In the genomic region with DNA sequence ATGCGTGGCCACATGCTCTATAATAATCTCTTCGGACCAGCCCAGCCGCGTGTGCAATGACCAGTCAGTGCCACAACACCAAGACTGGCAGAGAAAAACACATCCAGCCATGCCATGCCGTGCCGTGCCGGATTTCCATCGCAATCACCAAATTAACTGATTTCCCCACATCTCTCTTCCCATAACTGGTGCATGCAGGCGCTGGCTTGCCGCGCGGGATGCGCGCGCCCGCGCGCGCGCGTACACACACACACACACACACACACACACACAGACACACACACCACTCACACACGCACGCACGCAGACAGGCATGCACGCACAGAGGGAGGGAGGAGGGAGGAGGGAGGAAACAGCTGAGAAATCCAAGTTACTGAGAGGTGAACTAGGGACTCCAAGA, we compare ENCODE assay signal across 8 mouse cellular contexts. TPM values are rescaled to one million over a fixed set of nuclear protein-coding genes. Genes with fewer than 3 reads are reported as not detected.
DNase-seq lines count a peak whose midpoint lies in the region; ATAC-seq and TF ChIP-seq lines count a peak whose summit lies in the region.

No protein-coding gene starts in this region.

- peaks cover 36% of the 10 kb centered on the region for H3K27me3 ChIP-seq in heart, postnatal 0 days (ENCODE audit: control insufficient read depth, insufficient read depth, low read length)
- H3K27me3 ChIP-seq in forebrain, embryonic 15.5 days, result no peaks in the 10 kb centered on the region

- intact Hi-C loops in heart, postnatal 14 days (cut with DNase I), result no loop called here
- intact Hi-C loops in left cerebral cortex, postnatal 10 days (cut with DNase I), result loop anchor here (5.0 kb wide), 1 partner anchor 531 kb away; no protein-coding TSS in a partner anchor

- no peak overlapping the region for H3K27ac ChIP-seq in heart, postnatal 0 days (ENCODE audit: low read depth)
- peak overlapping the region; percentile 85 for H3K27ac ChIP-seq in forebrain, embryonic 15.5 days (replicated peaks)

- peak overlapping the region; percentile 49 for H3K4me2 ChIP-seq in heart, postnatal 0 days (ENCODE audit: low read depth, low read length)
- H3K4me2 ChIP-seq in forebrain, embryonic 15.5 days (replicated peaks), result peak overlapping the region; percentile 71

- TF ChIP-seq EP300 in heart, postnatal 0 days (IDR thresholded peaks at IDR 0.05; ENCODE audit: low read depth), result no peak

- H3K4me1 ChIP-seq in heart, postnatal 0 days (ENCODE audit: control insufficient read depth, insufficient read depth), result peaks cover 6% of the 10 kb centered on the region; the same call in 1 of the 2 replicates
- H3K4me1 ChIP-seq in forebrain, embryonic 15.5 days, result peaks cover 21% of the 10 kb centered on the region

- H3K36me3 ChIP-seq in heart, postnatal 0 days (replicated peaks; ENCODE audit: control insufficient read depth, insufficient read depth, low read length), result no peaks in the 10 kb centered on the region
- no peaks in the 10 kb centered on the region for H3K36me3 ChIP-seq in forebrain, embryonic 15.5 days

- no peak for TF ChIP-seq CTCF in heart, postnatal 0 days (IDR thresholded peaks at IDR 0.05; ENCODE audit: low read depth)

- 3% methylated on average over 25 of the region's 25 CpGs for whole genome bisulfite sequencing in heart, postnatal 0 days
- under 1% methylated on average over 25 of the region's 25 CpGs for WGBS in forebrain, embryonic 15.5 days

- no peak for DNase-seq in heart, postnatal 0 days (ENCODE audit: low spot score)
- DNase-seq in heart, postnatal 14 days, result no peak
- peak; percentile 85 for DNase-seq in cerebellum, adult 11-12 months
- peak; percentile 65 to 71 for DNase-seq in left cerebral cortex, postnatal 10 days (ENCODE audit: extremely low spot score in 1 of 2, low spot score in 2 of 2)
- peak; percentile 86 for DNase-seq in retina, postnatal 1 day
- no peak for DNase-seq in natural killer cell, adult 2 months (ENCODE audit: low spot score in 2 of 2)
- DNase-seq in heart, adult 18-20 months, result no peak

- ATAC-seq in heart, postnatal 0 days (ENCODE audit: insufficient read depth, low read depth), result no peak
- ATAC-seq in forebrain, embryonic 15.5 days (replicated peaks), result peak; percentile 6; the same call in 1 of the 2 replicates

- H3K9ac ChIP-seq in heart, postnatal 0 days (replicated peaks; ENCODE audit: low read depth, low read length), result no peak overlapping the region
- H3K9ac ChIP-seq in forebrain, embryonic 15.5 days (replicated peaks), result peak overlapping the region; percentile 62

- no peaks in the 10 kb centered on the region for H3K9me3 ChIP-seq in heart, postnatal 0 days (replicated peaks; ENCODE audit: control insufficient read depth, low read length)
- no peaks in the 10 kb centered on the region for H3K9me3 ChIP-seq in forebrain, embryonic 15.5 days

- peak overlapping the region; percentile 20 for H3K4me3 ChIP-seq in heart, postnatal 0 days (ENCODE audit: low read depth, low read length)
- H3K4me3 ChIP-seq in forebrain, embryonic 15.5 days, result peak overlapping the region; percentile 83

RNA-seq across cellular contexts. Expression of a gene that starts 2.9 kb away (rescaled TPM):
- total RNA-seq in heart, postnatal 0 days (2014; rRNA removed; ENCODE audit: low replicate concordance), result under 0.01 and 1.0 TPM in 2 replicates
- 0.14 TPM in 1 of 2 replicates, not detected in the other for polyA plus RNA-seq in heart, postnatal 0 days (2015; fragmentation: Nextera tagmentation; extraction: Ambion mirVana)
- total RNA-seq in heart, postnatal 14 days (2021), result under 1 TPM; 0.20 to 0.67 TPM
- 36.4 and 37.3 TPM in 2 replicates for polyA plus RNA-seq in forebrain, embryonic 15.5 days (2015; fragmentation: Nextera tagmentation; extraction: Ambion mirVana)
- total RNA-seq in left cerebral cortex, postnatal 10 days (2021), result 100 to 1,000 TPM; 299 to 327 TPM
- under 1 TPM; 0.51 to 0.62 TPM for total RNA-seq in heart, adult 18-20 months (2021)

Comparison
In these comparisons a context has a peak if more than half of its experiments do, and no peak if none do; other contexts are left out.
1. DNase-seq: peak in cerebellum, adult 11-12 months (single experiment), left cerebral cortex, postnatal 10 days (2 of 2) and retina, postnatal 1 day (single experiment); none in heart, postnatal 0 days (single experiment), heart, postnatal 14 days (0 of 2), natural killer cell, adult 2 months (0 of 2) and heart, adult 18-20 months (0 of 2).
2. RNA of a gene that starts 2.9 kb away (total RNA-seq): 299 to 327 TPM in left cerebral cortex, postnatal 10 days; under 0.01 to 1.0 TPM in heart, postnatal 0 days, 0.20 to 0.67 TPM in heart, postnatal 14 days and 0.51 to 0.62 TPM in heart, adult 18-20 months; every median in the first group is over 100 times any median in the second.